Mouse (Mus musculus): ENCODE results near the gene Padi4.

- TF ChIP-seq CTCF (IDR thresholded peaks at IDR 0.05; ENCODE audit: borderline replicate concordance, insufficient read depth, low read length) (no peak), POLR2A (IDR thresholded peaks at IDR 0.05; ENCODE audit: low read depth, low read length) (no peak)
These were observed 64.9 kb downstream of the Padi4 start for GRCm38 (mm10) chr4:140709111-140709510.

Data from embryonic fibroblast, embryonic 13.5 days (primary cell).